Mouse (Mus musculus): ENCODE measurements around the gene Erp29. TPM values are rescaled to one million over a fixed set of nuclear protein-coding genes. Genes with fewer than 3 reads are reported as not detected.
A peak's percentile ranks its signal among the peaks of the same experiment; 100 is the strongest.

The Erp29 gene
- total RNA-seq, 2 experiments from 2014 or later, result 50.7 to 61.3 TPM

DNA sequence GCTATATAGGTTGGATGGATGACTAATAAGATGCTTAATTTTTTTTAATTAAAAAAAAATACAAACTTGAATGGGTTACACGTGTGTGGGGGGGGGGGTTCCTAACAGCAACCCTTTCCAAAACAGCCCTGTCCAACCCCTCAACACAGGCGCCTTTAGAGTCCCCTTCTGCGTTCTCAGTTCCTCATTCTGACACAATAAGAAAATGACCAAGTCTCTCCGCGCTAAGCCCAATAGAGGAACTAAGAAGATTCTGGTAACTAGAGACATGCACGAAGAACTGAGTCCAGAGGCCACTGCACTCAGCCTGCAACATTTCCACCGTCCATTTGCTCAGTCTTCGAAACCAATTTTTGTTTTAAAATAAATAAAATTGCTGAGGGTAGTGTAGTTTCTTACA is 1.1 kb downstream of the Erp29 start:
- DNase-seq, result no peak
- intact Hi-C loops (cut with DNase I; ENCODE audit: low total_unique reads), result no loop called here

DNA sequence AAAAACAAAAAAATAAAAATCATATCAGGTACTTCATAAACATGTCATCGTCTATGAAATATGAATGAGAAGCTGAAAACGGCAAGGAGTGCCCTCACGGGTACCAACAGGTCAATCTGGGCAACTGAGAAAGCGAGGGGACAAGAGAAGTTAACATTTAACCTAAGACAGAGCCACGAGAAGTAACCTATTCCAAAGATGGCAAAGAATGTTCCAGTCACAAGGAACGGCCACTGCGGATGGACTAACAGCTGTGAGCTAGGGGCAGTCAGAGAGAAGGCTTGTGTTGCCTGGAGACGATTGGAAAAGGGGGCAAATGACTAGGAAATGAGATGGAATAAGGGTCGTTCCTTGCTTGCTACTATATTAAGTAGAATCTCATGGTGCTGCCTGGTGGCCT is 1.8 kb downstream of the Erp29 start:
- no peak for DNase-seq
- intact Hi-C loops (cut with DNase I; ENCODE audit: low total_unique reads), result no loop called here

DNA sequence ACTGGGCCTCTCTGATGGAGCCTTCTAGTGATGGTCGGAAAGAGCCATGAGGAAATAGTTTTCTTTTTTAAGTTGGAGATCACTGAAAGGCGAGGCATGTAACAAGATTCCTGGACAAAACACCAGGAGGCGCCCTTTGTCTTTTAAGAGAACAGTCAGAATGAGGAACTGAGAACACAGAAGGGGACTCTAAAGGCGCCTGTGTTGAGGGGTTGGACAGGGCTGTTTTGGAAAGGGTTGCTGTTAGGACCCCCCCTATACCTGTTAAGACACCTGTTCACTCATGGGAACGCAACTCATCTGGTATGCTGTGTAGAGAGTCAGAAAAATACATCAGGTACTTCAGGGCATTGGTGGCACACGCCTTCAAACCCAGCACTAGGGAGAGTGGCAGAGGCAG is 2.3 kb downstream of the Erp29 start:
- intact Hi-C loops (cut with DNase I; ENCODE audit: low total_unique reads), result no loop called here
- peak; percentile 53 for DNase-seq

DNA sequence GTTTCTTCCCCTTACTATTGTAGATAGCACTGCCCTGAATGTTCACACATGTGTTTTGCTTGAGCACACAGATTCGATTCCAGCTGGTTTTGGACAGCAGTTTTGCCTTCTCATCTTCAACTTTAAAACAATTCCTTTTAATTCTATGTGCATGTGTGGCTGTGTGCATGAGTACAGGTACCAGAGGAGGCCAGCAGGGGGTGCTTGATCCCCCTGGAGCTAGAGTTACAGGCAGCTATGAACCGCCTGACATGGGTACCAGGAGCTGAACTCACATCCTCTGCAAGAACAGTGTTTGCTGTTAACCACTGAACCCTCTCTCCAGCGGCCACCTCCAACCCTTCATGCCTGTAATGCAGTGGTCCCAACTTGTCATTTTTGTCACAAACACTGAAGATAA is 3.9 kb downstream of the Erp29 start:
- intact Hi-C loops (cut with DNase I; ENCODE audit: low total_unique reads), result no loop called here
- DNase-seq, result no peak

DNA sequence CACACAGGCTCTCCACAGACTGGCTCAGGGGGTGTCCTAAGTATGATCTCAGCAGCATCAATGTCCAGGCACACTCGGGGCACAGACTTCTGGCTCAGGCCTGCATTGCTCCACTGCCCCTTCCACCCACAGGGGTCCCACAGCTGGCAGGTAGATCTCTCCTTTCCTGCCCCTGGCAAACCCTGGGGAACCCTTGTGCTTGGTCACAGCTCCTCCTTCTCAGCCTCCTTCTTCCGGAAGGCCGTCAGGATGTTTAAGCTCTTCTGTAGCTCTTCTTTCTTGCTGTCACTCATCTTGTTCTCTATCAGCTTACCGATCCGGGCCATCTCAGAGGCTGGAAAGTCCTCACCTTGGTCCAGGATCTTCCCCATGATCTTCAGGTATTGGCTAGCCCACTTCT is 7.4 kb downstream of the Erp29 start:
- no peak for DNase-seq
- intact Hi-C loops (cut with DNase I; ENCODE audit: low total_unique reads), result no loop called here

DNA sequence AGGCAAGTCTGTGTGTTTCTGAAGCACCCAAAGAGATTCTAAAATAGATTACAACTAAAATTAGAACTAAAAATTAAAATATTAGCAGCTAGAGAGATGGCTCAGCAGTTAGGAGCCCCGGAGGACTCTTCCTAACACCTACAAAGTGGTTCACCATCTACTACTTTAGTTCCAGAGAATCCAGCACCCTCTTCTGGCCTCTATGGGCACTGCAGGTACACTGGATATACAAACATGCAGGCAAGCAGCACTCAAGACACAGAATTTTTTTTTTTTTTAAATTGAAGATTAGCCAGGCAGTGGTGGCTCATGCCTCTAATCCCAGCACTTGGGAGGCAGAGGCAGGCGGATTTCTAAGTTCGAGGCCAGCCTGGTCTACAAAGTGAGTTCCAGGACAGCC is 8.8 kb downstream of the Erp29 start:
- no peak for DNase-seq
- intact Hi-C loops (cut with DNase I; ENCODE audit: low total_unique reads), result no loop called here

DNA sequence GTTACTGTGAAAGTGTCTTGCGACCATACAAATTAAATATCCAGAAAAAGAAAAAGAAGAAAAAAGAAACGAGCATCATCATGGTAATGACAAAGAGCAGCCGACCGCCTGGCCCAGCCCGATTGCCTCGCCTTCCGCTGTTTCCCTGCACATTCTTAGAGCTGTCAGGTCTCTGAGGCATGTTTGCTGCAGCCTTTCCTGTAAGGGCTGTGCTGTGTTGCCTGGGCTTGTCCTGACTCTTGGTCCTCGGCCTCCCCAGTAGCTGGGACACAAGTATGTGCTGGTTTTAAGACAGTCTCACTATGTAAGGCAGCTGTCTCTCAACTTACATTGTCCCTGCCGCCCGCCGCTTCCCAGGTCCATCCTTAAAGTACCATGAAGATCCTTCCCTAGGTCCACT is 13.6 kb downstream of the Erp29 start:
- no peak for DNase-seq
- intact Hi-C loops (cut with DNase I; ENCODE audit: low total_unique reads), result no loop called here

DNA sequence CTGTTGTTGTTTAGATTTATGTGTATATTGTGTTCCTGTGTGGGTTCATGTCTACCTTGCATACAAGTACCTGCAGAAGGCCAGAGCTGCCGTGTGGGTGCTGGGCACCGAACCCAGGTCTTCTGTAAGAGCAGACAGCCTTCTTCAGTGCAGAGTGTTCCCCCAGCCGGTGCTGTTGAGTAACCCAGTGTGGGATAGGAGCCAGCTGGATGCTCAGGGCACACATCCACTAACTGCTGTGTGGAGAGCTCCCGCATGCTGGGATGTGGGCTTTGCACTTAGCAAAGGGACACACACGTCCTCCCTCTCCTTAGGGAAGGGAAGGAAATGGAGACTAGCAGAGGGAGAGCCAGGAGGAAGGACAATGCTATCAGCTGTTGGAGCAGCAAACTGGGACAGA is 14.2 kb downstream of the Erp29 start:
- no peak for DNase-seq
- intact Hi-C loops (cut with DNase I; ENCODE audit: low total_unique reads), result no loop called here

DNA sequence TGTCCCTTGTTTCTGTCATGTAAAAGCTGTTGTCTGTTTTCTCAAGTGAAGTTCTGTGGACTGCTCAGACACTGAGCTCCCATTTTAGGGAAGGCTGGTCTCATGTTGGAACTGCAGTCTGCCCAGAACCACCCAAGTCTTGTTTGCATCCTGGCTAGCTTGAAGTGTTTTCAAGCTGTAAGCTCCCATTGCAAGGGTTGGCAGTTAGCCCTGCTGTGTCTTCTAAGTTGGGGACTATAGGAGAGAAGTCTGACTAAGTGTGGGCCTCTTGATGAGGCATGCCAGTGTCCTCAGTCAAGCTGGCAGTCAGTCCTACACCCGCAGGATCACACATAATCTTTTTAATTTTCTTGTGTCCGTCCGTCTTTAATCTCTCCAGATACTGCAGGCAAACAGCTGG is 23.4 kb downstream of the Erp29 start:
- intact Hi-C loops (cut with DNase I; ENCODE audit: low total_unique reads), result no loop called here
- DNase-seq, result no peak

DNA sequence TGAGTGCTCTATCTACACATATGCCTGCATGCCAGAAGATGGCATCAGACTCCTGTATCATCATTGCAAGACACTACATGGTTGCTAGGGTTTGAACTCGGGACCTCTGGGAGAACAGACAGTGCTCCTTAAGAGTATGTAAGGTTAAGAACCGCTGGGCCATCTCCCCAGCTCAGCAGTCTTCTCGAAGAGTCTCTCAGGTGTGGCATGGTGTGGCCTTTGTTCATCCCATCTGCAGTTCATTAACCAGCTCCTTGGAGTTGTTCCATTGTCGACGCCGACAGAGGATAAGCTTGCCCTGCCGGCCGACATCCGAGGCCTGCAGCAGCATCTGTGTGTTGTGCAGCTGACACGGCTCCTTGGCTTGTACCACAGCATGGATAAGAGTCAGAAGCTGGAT is 29.0 kb downstream of the Erp29 start:
- DNase-seq, result no peak
- intact Hi-C loops (cut with DNase I; ENCODE audit: low total_unique reads), result no loop called here

DNA sequence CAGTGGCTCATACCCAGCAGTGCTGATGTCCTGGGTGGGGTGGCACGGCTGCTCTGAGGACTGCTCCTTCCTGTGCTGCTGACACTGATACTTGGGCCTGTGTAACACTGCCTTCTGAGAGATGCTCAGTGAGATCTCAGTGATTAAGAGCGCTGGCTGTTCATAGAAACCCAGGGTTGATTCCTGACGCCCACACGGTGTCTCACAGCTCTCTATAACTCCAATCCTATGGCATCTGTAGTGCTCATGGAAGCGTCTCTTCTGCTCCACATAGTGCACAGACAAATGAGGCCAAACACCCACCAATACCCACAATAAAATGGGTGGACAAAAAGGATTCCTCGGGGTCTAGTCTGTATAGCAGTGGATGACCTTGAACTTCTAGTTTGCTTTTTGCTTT is 29.5 kb downstream of the Erp29 start:
- intact Hi-C loops (cut with DNase I; ENCODE audit: low total_unique reads), result no loop called here
- no peak for DNase-seq

DNA sequence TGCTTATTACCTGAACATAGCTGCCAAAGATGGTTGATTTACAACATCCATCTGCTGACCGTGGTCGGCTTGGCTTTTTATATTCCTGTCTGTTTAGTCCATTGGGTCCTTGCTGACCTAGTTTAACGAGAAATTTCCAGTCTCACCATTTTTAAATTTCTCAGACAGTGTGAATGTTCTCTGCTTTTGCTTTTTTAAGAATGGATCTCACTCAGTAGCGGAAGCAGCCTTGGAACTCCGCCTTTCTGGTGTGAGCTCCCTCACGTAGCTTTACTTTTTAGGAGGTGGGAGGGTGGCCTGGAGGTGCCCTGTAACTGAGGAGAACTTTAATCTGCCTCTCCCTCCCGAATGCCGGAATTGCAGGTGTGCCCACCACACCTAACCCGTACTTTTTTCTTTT is 31.6 kb downstream of the Erp29 start:
- intact Hi-C loops (cut with DNase I; ENCODE audit: low total_unique reads), result no loop called here
- DNase-seq, result no peak

DNA sequence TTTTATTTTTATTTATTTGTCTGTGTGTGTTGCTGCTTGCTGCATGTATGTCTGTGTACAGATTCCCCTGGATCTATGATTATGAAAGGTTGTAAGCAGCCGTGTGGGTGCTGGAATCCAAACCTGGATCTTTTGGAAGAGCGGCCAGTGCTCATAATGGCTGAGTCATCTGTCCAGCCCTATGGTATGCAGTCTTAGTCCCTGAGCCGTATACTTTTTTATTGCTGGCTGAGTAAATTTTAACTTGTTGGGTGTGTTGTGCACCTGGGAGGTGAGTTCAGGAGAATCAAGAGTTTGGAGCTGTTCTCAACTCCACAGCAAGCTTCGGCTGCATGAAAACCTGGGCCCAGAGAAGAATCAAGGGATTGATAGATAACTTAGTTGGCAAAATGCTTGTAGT is 41.3 kb downstream of the Erp29 start:
- DNase-seq, result no peak
- intact Hi-C loops (cut with DNase I; ENCODE audit: low total_unique reads), result no loop called here

DNA sequence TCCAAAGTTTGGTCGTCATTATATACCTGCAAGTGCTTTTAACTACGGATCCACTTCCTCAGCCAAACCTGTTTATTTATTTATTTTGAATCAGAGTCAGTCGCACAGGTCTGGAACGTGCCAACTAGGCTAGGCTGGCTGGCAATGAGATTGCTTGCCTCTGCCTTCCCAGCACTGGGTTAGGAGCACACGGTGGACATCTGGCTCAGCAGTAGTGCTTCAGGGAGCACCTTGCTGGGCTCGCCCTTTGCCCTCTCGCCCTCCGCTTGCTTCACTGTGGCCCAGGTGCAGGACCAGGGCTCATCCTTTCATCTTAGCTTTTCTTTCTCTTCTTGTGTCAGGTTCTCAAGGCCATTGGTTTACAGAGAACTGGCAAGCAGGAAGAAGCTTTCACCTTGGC is 44.5 kb downstream of the Erp29 start:
- intact Hi-C loops (cut with DNase I; ENCODE audit: low total_unique reads), result no loop called here
- DNase-seq, result no peak

DNA sequence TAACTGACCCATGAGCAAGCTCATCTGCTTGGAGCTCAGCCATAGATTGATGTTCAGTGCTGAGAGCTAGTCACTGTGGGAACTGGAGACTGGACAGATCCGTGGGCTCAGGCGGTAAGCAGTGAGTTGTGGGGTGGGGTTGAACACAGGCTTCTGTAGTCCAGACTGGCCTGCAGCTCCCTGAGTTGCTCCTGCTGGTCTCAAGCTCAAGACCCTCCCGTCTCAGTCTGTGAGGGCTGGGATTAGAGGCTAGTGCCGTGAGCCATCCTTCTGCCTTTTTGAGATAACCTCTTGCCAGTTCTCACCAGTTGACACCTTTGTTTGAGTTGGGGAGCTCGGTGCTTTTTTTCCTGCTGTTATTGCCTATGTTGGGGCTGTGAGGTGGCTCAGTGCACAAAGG is 51.5 kb downstream of the Erp29 start:
- intact Hi-C loops (cut with DNase I; ENCODE audit: low total_unique reads), result no loop called here
- no peak for DNase-seq

DNA sequence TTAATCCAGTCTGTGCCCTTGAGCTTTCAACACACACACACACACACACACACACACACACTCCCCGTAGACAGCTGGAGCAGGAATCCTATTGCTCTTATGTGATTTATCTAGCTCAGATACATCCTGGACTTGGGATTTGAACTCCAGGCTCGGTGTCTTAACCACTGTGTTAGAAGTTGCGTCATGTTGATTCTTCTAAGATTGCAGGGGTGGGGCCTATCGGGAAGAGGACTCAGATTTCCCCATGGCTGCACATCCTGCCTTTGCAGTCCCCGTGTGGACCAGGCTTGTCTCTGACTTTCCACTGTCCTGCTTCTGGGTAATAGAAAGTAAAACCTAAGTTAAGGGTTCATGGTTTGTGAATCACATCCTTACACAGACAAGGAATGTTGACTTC is 52.2 kb downstream of the Erp29 start:
- intact Hi-C loops (cut with DNase I; ENCODE audit: low total_unique reads), result no loop called here
- DNase-seq, result no peak

DNA sequence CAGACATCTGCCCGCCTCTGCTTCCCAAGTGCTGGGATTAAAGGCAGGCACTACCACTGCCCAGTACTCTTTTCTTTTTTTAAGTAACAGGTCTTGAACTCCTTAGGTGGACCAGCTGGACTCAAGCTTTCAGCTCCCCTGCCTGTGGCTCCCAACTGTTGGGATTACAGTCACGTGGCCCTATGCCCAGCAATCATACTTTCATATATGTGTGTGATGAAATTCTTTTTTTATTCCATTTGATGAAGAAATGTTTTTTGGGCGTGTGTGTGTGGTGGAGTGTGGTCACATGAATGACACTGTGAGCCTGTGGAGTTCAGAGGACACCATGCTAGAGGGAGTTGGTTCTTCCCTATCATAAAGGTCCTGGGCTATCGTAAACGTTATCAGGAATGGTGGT is 52.8 kb downstream of the Erp29 start:
- DNase-seq, result no peak
- intact Hi-C loops (cut with DNase I; ENCODE audit: low total_unique reads), result no loop called here

DNA sequence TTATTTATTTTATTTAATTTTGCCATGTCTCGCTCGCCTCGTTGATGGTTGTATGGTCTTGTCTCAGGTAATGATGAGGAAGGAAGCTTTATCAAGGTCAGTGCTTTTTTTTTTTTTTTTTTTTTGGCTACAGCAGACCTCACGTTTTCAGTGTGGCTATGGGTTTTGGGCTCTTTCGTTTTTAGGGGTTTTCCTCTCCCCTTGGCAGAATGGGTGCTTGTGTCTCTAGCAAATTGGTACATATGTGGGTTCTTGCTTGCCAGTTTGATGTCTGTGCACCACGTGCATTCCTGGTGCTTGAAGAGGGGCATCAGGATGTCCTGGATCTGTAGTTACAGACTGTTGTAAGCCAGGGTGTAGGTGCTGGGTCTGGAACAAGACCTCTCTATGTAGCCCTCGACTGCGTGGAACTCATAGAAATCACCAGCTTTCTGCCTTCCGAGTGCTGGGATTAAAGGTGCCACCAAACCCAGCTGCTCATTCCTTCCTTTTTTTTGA is 53.3 kb downstream of the Erp29 start:
- no peak for DNase-seq
- intact Hi-C loops (cut with DNase I; ENCODE audit: low total_unique reads), result no loop called here

DNA sequence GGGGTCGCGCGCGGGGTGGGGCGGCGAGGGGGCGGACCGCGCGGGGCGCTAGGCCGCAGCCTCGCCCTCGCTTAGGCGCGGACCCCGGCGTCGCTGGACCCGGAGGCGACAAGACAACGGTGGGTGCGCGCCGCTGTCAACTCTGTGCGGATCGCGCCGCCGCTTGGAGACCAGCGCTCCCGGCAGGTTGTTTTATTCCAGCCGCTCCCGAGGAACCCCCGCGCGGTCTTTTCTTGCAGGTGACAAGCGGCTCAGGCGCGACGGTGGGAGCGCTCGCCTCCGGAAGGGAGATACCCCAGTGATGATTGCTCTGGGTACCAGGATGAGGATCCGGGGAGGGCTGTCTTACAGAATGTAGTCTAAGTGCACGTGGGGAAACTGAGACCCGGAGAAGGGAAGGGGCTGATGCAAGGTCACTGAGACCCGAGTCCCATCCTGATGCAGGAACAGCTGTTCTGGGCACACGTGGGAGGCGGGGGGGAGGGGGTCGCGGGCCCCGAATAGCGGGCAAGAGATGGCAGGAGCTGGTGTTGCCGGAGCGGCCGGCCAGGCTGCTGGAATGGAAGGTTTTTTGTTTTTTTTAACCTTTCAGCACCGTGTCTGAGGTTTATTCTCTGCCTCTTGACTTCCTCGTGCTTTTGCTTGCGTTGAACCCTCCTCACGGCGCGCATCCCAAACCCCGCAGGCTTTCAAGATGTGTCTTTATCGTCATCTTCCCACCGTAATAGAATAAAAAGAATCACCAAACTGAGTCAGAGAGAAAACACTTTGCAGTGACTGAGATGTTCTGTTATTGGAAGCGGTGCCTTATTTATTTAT is 54.0 kb downstream of the Erp29 start:
- intact Hi-C loops (cut with DNase I; ENCODE audit: low total_unique reads), result no loop called here
- DNase-seq, result no peak

DNA sequence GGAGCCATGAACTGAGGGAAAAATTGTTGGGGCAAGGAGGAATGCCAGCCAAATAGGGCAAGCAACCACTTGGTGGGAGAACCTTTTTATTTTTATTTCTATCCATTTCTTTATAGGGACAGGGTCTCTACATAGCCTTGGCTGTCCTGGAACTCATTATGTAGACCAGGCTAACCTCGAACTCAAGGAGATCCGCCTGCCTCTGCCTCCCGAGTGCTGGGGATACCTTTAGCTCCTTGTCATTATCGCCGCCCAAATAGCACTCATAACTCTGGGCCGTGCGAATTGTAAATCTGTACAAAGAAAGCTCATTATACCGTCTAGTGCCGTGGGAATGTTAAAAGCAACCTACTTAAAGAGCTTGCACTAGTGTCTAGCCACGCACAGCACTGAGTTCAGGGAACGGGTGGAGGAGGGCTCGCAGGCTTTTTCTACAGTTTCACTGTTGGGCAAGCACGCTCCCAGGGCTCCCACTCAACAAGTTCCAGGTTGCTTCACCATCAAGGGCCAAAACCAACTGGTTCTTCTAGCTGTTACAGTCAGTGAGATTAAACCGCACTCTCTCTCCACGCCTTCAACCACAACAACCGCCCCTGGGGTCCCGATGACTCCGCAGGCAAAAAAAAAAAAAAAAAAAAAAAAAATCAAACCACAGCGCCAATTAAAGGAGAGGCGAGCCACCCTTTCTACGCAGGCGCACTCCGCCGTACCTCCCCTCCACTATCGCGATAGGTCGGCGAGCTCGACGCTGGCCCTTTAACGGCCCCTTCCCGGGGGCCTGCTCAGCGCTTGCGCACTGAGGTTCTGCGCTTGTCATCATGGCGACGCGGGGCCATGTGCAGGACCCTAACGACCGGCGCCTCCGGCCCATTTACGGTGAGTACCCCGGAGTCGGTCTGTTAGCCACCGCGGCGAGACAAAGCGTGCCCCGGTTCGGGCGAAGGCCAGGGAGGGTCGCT is 54.8 kb downstream of the Erp29 start, which contains the start of gene Naa25:
Naa25 (plus strand) TSS at position 750 of the 959 bp plus-strand sequence.
- DNase-seq, result peak; percentile 97
- intact Hi-C loops (cut with DNase I; ENCODE audit: low total_unique reads), result no loop called here

DNA sequence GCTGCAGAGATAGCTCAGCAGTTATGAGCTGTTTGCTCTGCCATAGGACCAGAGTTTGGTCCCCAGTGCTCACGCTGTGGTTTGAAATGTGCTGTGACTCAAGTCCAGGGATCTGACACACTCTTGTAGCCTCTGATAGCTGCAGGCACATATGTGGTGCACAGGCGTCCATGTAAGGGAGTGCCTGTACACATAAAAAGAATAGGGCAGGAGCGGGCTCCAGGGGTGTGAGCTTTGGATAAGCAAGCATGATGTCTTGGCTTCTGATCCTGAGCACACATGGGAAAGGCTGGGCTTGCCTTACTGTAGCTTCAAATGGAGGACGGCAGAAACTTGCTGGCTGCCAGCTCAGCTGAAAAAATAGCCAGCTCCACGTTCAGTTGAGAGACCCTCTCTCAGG is 56.7 kb downstream of the Erp29 start:
- intact Hi-C loops (cut with DNase I; ENCODE audit: low total_unique reads), result no loop called here

More for the DNA sequence above, 56.7 kb downstream of the Erp29 start:
- no peak for DNase-seq

Measured in gastrocnemius, postnatal 14 days (tissue).